Mouse (Mus musculus): ENCODE measurements at regions not wholly inside any gene's neighbourhood (a gene's known extent, or its start where the extent isn't known, plus 50 kb on each side); places are given as distances from the start of the nearest gene placed in this dataset.
"Not testable (repeated sequence)": the region's sequence is repeated elsewhere in the genome, so short reads cannot be mapped to it uniquely, and the experiment has no call there.

DNA sequence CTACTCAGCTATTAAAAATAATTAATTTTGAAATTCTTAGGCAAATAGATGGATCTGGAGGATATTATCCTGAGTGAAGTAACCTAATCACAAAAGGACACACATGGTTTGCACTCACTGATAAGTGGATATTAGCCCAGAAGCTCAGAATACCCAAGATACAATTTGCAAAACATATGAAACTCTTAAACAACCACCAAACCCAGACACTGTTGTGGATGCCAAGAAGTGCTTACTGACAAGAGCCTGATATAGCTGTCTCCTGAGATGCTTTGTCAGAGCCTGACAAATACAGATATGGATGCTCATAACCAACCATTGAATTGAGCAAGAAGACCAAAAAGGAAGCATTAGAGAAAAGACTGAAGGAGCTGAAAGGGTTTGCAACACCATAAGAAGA, 468.4 kb upstream of the Cdh12 start:
- H3K9me3 ChIP-seq (ENCODE audit: control insufficient read depth, low read length); H3K4me2 ChIP-seq (replicated peaks; ENCODE audit: low read depth, low read length, severe bottlenecking); DNase-seq (ENCODE audit: low spot score); H3K36me3 ChIP-seq (ENCODE audit: control insufficient read depth, insufficient read depth, low read length); H3K9ac ChIP-seq (ENCODE audit: low read depth, low read length, severe bottlenecking); H3K27me3 ChIP-seq (ENCODE audit: control insufficient read depth, insufficient read depth, low read length); H3K4me3 ChIP-seq (replicated peaks; ENCODE audit: low read length); H3K4me1 ChIP-seq (ENCODE audit: control insufficient read depth, insufficient read depth, low read length); H3K27ac ChIP-seq (replicated peaks; ENCODE audit: low read depth, low read length); ATAC-seq (ENCODE audit: low FRiP score, low read depth): not testable (repeated sequence)

- not testable (repeated sequence) for H3K4me3 ChIP-seq (replicated peaks; ENCODE audit: low read length); DNase-seq (ENCODE audit: low spot score); H3K9ac ChIP-seq (ENCODE audit: low read depth, low read length, severe bottlenecking); H3K4me1 ChIP-seq (ENCODE audit: control insufficient read depth, insufficient read depth, low read length); H3K4me2 ChIP-seq (replicated peaks; ENCODE audit: low read depth, low read length, severe bottlenecking); H3K9me3 ChIP-seq (ENCODE audit: control insufficient read depth, low read length); H3K36me3 ChIP-seq (ENCODE audit: control insufficient read depth, insufficient read depth, low read length); ATAC-seq (ENCODE audit: low FRiP score, low read depth); H3K27ac ChIP-seq (replicated peaks; ENCODE audit: low read depth, low read length); H3K27me3 ChIP-seq (ENCODE audit: control insufficient read depth, insufficient read depth, low read length)
- 88% methylated on average over 2 of the region's 2 CpGs for WGBS
Measured at GRCm38 (mm10) chr15:19985001-19985400, 464.1 kb upstream of the Cdh12 start.

- no peak overlapping the region for H3K4me2 ChIP-seq (replicated peaks; ENCODE audit: low read depth, low read length, severe bottlenecking)
- no peak overlapping the region for H3K9ac ChIP-seq (ENCODE audit: low read depth, low read length, severe bottlenecking)
- no peaks in the 10 kb centered on the region for H3K36me3 ChIP-seq (ENCODE audit: control insufficient read depth, insufficient read depth, low read length)
- H3K4me1 ChIP-seq (ENCODE audit: control insufficient read depth, insufficient read depth, low read length), result no peaks in the 10 kb centered on the region
- 19% methylated on average over 1 of the region's 1 CpGs for WGBS
- H3K9me3 ChIP-seq (ENCODE audit: control insufficient read depth, low read length), result no peaks in the 10 kb centered on the region
- TF ChIP-seq POLR2A (IDR thresholded peaks at IDR 0.05; ENCODE audit: borderline replicate concordance, extremely low read depth, insufficient read depth, insufficient read length), result no peak
- H3K4me3 ChIP-seq (replicated peaks; ENCODE audit: low read length), result no peak overlapping the region
- DNase-seq (ENCODE audit: low spot score) (no peak), ATAC-seq (ENCODE audit: low FRiP score, low read depth) (no peak)
- H3K27me3 ChIP-seq (ENCODE audit: control insufficient read depth, insufficient read depth, low read length), result no peaks in the 10 kb centered on the region
- H3K27ac ChIP-seq (replicated peaks; ENCODE audit: low read depth, low read length), result no peak overlapping the region
Measured at GRCm38 (mm10) chr15:20031772-20032171, 417.3 kb upstream of the Cdh12 start.

GRCm38 (mm10) chr15:20034382-20034781, 414.7 kb upstream of the Cdh12 start:
- ATAC-seq (ENCODE audit: low FRiP score, low read depth) (no peak), DNase-seq (ENCODE audit: low spot score) (no peak)
- no peaks in the 10 kb centered on the region for H3K36me3 ChIP-seq (ENCODE audit: control insufficient read depth, insufficient read depth, low read length)
- H3K27me3 ChIP-seq (ENCODE audit: control insufficient read depth, insufficient read depth, low read length), result no peaks in the 10 kb centered on the region
- no peak for TF ChIP-seq POLR2A (IDR thresholded peaks at IDR 0.05; ENCODE audit: borderline replicate concordance, extremely low read depth, insufficient read depth, insufficient read length)
- H3K4me2 ChIP-seq (replicated peaks; ENCODE audit: low read depth, low read length, severe bottlenecking), result no peak overlapping the region
- H3K27ac ChIP-seq (replicated peaks; ENCODE audit: low read depth, low read length), result no peak overlapping the region
- H3K4me3 ChIP-seq (replicated peaks; ENCODE audit: low read length), result no peak overlapping the region
- H3K9me3 ChIP-seq (ENCODE audit: control insufficient read depth, low read length), result no peaks in the 10 kb centered on the region
- no peaks in the 10 kb centered on the region for H3K4me1 ChIP-seq (ENCODE audit: control insufficient read depth, insufficient read depth, low read length)
- WGBS, result 93% methylated on average over 2 of the region's 2 CpGs
- no peak overlapping the region for H3K9ac ChIP-seq (ENCODE audit: low read depth, low read length, severe bottlenecking)

DNA sequence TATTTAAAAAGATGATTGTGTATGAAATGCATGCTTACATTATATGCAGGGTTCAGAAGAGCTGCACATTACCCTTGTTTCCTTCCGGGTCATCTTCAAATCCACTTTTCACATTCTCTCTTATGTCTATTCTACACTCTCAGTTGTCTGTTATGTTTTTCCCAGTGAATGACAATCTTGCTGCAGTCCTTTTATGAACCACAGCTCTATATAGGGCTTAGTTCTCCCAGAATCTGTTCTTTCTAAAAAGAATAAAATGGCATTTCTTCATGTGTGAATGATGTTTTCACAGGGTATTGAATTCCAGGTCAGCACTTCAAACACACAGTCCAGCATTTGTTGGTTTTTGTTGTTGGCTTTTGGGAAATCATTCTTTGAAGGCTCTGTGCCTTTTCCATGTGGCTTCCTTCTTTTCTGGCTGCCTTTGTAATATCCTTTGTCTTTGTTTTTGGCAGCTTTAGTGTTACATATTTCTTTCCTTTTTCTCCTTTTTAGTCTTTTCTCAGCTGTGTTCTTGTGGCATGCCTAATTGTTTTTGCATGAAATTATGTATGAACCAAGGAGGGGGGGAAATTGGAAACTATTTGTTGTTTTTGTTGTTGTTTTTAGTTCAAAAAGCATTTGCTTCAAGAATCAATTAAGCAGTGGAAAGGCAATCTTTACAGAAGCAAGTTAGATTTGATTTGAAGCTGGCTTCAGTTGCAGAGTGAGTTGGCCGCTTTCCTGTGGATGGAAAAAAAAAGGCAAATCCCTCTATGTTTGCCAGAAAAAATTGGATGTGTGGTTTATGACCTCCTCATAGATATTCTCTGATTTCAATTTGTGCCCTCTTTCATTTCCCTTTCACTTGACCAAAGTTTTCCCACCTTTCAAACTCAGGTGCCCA, 410.3 kb upstream of the Cdh12 start:
- no peaks in the 10 kb centered on the region for H3K9me3 ChIP-seq (ENCODE audit: control insufficient read depth, low read length)
- DNase-seq (ENCODE audit: low spot score) (peak; percentile 13), ATAC-seq (ENCODE audit: low FRiP score, low read depth) (no peak)
- H3K36me3 ChIP-seq (ENCODE audit: control insufficient read depth, insufficient read depth, low read length), result no peaks in the 10 kb centered on the region
- no peak for TF ChIP-seq POLR2A (IDR thresholded peaks at IDR 0.05; ENCODE audit: borderline replicate concordance, extremely low read depth, insufficient read depth, insufficient read length)
- 93% methylated on average over 2 of the region's 2 CpGs for WGBS
- no peak overlapping the region for H3K9ac ChIP-seq (ENCODE audit: low read depth, low read length, severe bottlenecking)
- H3K4me3 ChIP-seq (replicated peaks; ENCODE audit: low read length), result no peak overlapping the region
- no peaks in the 10 kb centered on the region for H3K4me1 ChIP-seq (ENCODE audit: control insufficient read depth, insufficient read depth, low read length)
- no peak overlapping the region for H3K27ac ChIP-seq (replicated peaks; ENCODE audit: low read depth, low read length)
- H3K4me2 ChIP-seq (replicated peaks; ENCODE audit: low read depth, low read length, severe bottlenecking), result no peak overlapping the region
- H3K27me3 ChIP-seq (ENCODE audit: control insufficient read depth, insufficient read depth, low read length), result no peaks in the 10 kb centered on the region

DNA sequence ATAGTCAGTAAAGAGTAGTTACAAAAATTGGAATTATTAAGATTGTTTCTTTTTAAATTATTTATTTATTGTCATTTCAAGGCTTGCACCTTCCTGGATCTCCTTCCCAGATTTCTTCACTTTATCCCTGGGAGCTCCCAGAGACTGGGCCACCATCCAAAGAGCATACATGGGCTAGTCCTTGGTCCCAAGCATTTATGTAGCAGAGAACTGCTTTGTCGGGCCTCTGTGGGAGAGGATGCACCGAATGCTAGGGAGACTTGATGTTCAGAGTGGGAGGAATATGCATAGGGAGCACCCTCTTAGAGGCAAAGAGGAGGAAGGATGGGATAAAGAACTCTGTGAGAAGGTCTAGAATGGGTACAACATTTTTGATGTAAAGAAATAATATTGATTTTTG, 409.0 kb upstream of the Cdh12 start:
- no peak for TF ChIP-seq POLR2A (IDR thresholded peaks at IDR 0.05; ENCODE audit: borderline replicate concordance, extremely low read depth, insufficient read depth, insufficient read length)
- no peaks in the 10 kb centered on the region for H3K27me3 ChIP-seq (ENCODE audit: control insufficient read depth, insufficient read depth, low read length)
- DNase-seq (ENCODE audit: low spot score) (no peak), ATAC-seq (ENCODE audit: low FRiP score, low read depth) (no peak)
- H3K36me3 ChIP-seq (ENCODE audit: control insufficient read depth, insufficient read depth, low read length), result no peaks in the 10 kb centered on the region
- no peak overlapping the region for H3K4me3 ChIP-seq (replicated peaks; ENCODE audit: low read length)
- no peak overlapping the region for H3K9ac ChIP-seq (ENCODE audit: low read depth, low read length, severe bottlenecking)
- no peaks in the 10 kb centered on the region for H3K4me1 ChIP-seq (ENCODE audit: control insufficient read depth, insufficient read depth, low read length)
- H3K9me3 ChIP-seq (ENCODE audit: control insufficient read depth, low read length), result no peaks in the 10 kb centered on the region
- WGBS, result 79% methylated on average over 2 of the region's 2 CpGs
- no peak overlapping the region for H3K27ac ChIP-seq (replicated peaks; ENCODE audit: low read depth, low read length)
- no peak overlapping the region for H3K4me2 ChIP-seq (replicated peaks; ENCODE audit: low read depth, low read length, severe bottlenecking)

All from limb, embryonic 14.5 days (tissue).